10 mouse cellular contexts compared by ENCODE assay signal in genomic region chr5:31095711-31096480, GRCm38 (mm10). TPM values are rescaled to one million over a fixed set of nuclear protein-coding genes. Genes with fewer than 3 reads are reported as not detected.
A peak's percentile ranks its signal among the peaks of the same experiment; 100 is the strongest.
DNase-seq lines count a peak whose midpoint lies in the region; ATAC-seq lines count a peak whose summit lies in the region.
"Had no signal": no experiment of that assay in that cellular context is flagged by ENCODE, and none has a peak within 500 bp of the region (broad histone marks: within the 10 kb centered on the region; RNA-seq: fewer than 3 reads in every experiment).

No protein-coding gene starts in this region.

- H3K4me2 ChIP-seq in lung, embryonic 16.5 days (ENCODE audit: low read depth, low read length) = peak overlapping the region; percentile 45
- peak overlapping the region; percentile 79 for H3K4me2 ChIP-seq in embryonic facial prominence, embryonic 15.5 days (replicated peaks)
- H3K4me2 ChIP-seq in intestine, embryonic 14.5 days (ENCODE audit: low read length) = peak overlapping the region; percentile 44
- peak overlapping the region; percentile 35 for H3K4me2 ChIP-seq in neural tube, embryonic 14.5 days (ENCODE audit: low read depth, low read length)

- no peak for DNase-seq in lung, postnatal 4 days
- DNase-seq in intestine, embryonic 14.5 days (ENCODE audit: low spot score) = no peak
- no peak for DNase-seq in T-cell, adult 2 months (ENCODE audit: low spot score)
- no peak for DNase-seq in B cell, adult 2 months
- DNase-seq in lung, postnatal 14 days = no peak

- 31% methylated on average over 11 of the region's 11 CpGs for WGBS in lung, embryonic 16.5 days
- WGBS in embryonic facial prominence, embryonic 15.5 days = 24% methylated on average over 11 of the region's 11 CpGs
- WGBS in intestine, embryonic 14.5 days = 31% methylated on average over 11 of the region's 11 CpGs
- 20% methylated on average over 11 of the region's 11 CpGs for WGBS in neural tube, embryonic 14.5 days

- H3K9ac ChIP-seq in lung, embryonic 16.5 days (ENCODE audit: low read length) = peak overlapping the region; percentile 5; the same call in 1 of the 2 replicates
- H3K9ac ChIP-seq in embryonic facial prominence, embryonic 15.5 days = no peak overlapping the region
- H3K9ac ChIP-seq in intestine, embryonic 14.5 days (ENCODE audit: low read length) = no peak overlapping the region
- H3K9ac ChIP-seq in neural tube, embryonic 14.5 days (replicated peaks; ENCODE audit: low read depth, low read length) = no peak overlapping the region

- peaks cover 21% of the 10 kb centered on the region for H3K4me1 ChIP-seq in lung, embryonic 16.5 days (replicated peaks; ENCODE audit: control insufficient read depth, insufficient read depth, low read length)
- H3K4me1 ChIP-seq in embryonic facial prominence, embryonic 15.5 days = peaks cover 34% of the 10 kb centered on the region
- H3K4me1 ChIP-seq in intestine, embryonic 14.5 days (replicated peaks; ENCODE audit: control insufficient read depth, insufficient read depth, low read length) = peaks cover 16% of the 10 kb centered on the region; the same call in 1 of the 2 replicates
- peaks cover 13% of the 10 kb centered on the region for H3K4me1 ChIP-seq in neural tube, embryonic 14.5 days (ENCODE audit: control insufficient read depth, insufficient read depth, low read length)

- no peaks in the 10 kb centered on the region for H3K36me3 ChIP-seq in lung, embryonic 16.5 days (ENCODE audit: control insufficient read depth, insufficient read depth, low read length)
- no peaks in the 10 kb centered on the region for H3K36me3 ChIP-seq in embryonic facial prominence, embryonic 15.5 days
- H3K36me3 ChIP-seq in intestine, embryonic 14.5 days (ENCODE audit: control insufficient read depth, insufficient read depth, low read length) = no peaks in the 10 kb centered on the region
- no peaks in the 10 kb centered on the region for H3K36me3 ChIP-seq in neural tube, embryonic 14.5 days (ENCODE audit: control insufficient read depth, insufficient read depth, low read length)

- no peaks in the 10 kb centered on the region for H3K9me3 ChIP-seq in lung, embryonic 16.5 days (ENCODE audit: control insufficient read depth, low read length)
- H3K9me3 ChIP-seq in embryonic facial prominence, embryonic 15.5 days (replicated peaks) = no peaks in the 10 kb centered on the region
- no peaks in the 10 kb centered on the region for H3K9me3 ChIP-seq in intestine, embryonic 14.5 days (ENCODE audit: control insufficient read depth, low read length)
- H3K9me3 ChIP-seq in neural tube, embryonic 14.5 days (ENCODE audit: control insufficient read depth, low read length) = no peaks in the 10 kb centered on the region

- H3K4me3 ChIP-seq in lung, embryonic 16.5 days (ENCODE audit: low read length) = peak overlapping the region; percentile 29
- H3K4me3 ChIP-seq in embryonic facial prominence, embryonic 15.5 days (replicated peaks) = peak overlapping the region; percentile 45
- H3K4me3 ChIP-seq in intestine, embryonic 14.5 days (ENCODE audit: low read depth, low read length) = peak overlapping the region; percentile 27; the same call in 1 of the 2 replicates
- peak overlapping the region; percentile 16; the same call in 1 of the 2 replicates for H3K4me3 ChIP-seq in neural tube, embryonic 14.5 days (ENCODE audit: low read depth, low read length)

- no peak overlapping the region for H3K27ac ChIP-seq in lung, embryonic 16.5 days (ENCODE audit: low read length)
- H3K27ac ChIP-seq in embryonic facial prominence, embryonic 15.5 days (replicated peaks) = no peak overlapping the region
- no peak overlapping the region for H3K27ac ChIP-seq in intestine, embryonic 14.5 days (ENCODE audit: low read depth)
- no peak overlapping the region for H3K27ac ChIP-seq in neural tube, embryonic 14.5 days (ENCODE audit: low read depth, low read length)

- peaks cover 65% of the 10 kb centered on the region for H3K27me3 ChIP-seq in lung, embryonic 16.5 days (ENCODE audit: control insufficient read depth, insufficient read depth, low read depth, low read length)
- H3K27me3 ChIP-seq in embryonic facial prominence, embryonic 15.5 days = peaks cover 82% of the 10 kb centered on the region
- H3K27me3 ChIP-seq in intestine, embryonic 14.5 days (replicated peaks; ENCODE audit: control insufficient read depth, insufficient read depth, low read length) = peaks cover 85% of the 10 kb centered on the region
- peaks cover 44% of the 10 kb centered on the region for H3K27me3 ChIP-seq in neural tube, embryonic 14.5 days (ENCODE audit: control insufficient read depth, insufficient read depth, low read length)

- no peak for ATAC-seq in lung, embryonic 16.5 days (ENCODE audit: low read depth)
- ATAC-seq in embryonic facial prominence, embryonic 15.5 days (ENCODE audit: insufficient number of reproducible peaks, low FRiP score, low TSS enrichment, low read depth) = no peak
- ATAC-seq in intestine, embryonic 14.5 days (replicated peaks; ENCODE audit: low FRiP score, low TSS enrichment, low read depth) = no peak
- ATAC-seq in neural tube, embryonic 14.5 days (ENCODE audit: low read depth) = no peak

RNA-seq across cellular contexts. Expression of gene Dnajc5g, which starts 10.2 kb away (rescaled TPM):
- not detected in 2 replicates for polyA plus RNA-seq in lung, embryonic 16.5 days (2015; fragmentation: Nextera tagmentation; extraction: Ambion mirVana)
- polyA plus RNA-seq in embryonic facial prominence, embryonic 15.5 days (2015; fragmentation: Nextera tagmentation; extraction: Ambion mirVana) = not detected in 2 replicates
- not detected in 2 replicates for polyA plus RNA-seq in intestine, embryonic 14.5 days (2014; fragmentation: Nextera tagmentation; extraction: Ambion mirVana)
- not detected in 2 replicates for polyA plus RNA-seq in neural tube, embryonic 14.5 days (2014; fragmentation: Nextera tagmentation; extraction: Ambion mirVana)
- polyA plus RNA-seq: liver, adult 2 months; thymus, postnatal 0 days had no signal

RNA-seq across cellular contexts. Expression of gene Slc30a3, which starts 12.1 kb away (rescaled TPM):
- 0.25 and 0.54 TPM in 2 replicates for polyA plus RNA-seq in lung, embryonic 16.5 days (2015; fragmentation: Nextera tagmentation; extraction: Ambion mirVana)
- polyA plus RNA-seq in embryonic facial prominence, embryonic 15.5 days (2015; fragmentation: Nextera tagmentation; extraction: Ambion mirVana) = 0.60 and 0.92 TPM in 2 replicates
- polyA plus RNA-seq in intestine, embryonic 14.5 days (2014; fragmentation: Nextera tagmentation; extraction: Ambion mirVana) = 0.20 and 0.23 TPM in 2 replicates
- polyA plus RNA-seq in neural tube, embryonic 14.5 days (2014; fragmentation: Nextera tagmentation; extraction: Ambion mirVana) = 39.8 and 48.3 TPM in 2 replicates

RNA-seq across cellular contexts. Expression of gene Trim54, which starts 20.6 kb away (rescaled TPM):
- polyA plus RNA-seq in lung, embryonic 16.5 days (2015; fragmentation: Nextera tagmentation; extraction: Ambion mirVana) = 0.65 and 2.3 TPM in 2 replicates
- 10.2 and 13.7 TPM in 2 replicates for polyA plus RNA-seq in embryonic facial prominence, embryonic 15.5 days (2015; fragmentation: Nextera tagmentation; extraction: Ambion mirVana)
- polyA plus RNA-seq in intestine, embryonic 14.5 days (2014; fragmentation: Nextera tagmentation; extraction: Ambion mirVana) = not detected in 2 replicates
- polyA plus RNA-seq in neural tube, embryonic 14.5 days (2014; fragmentation: Nextera tagmentation; extraction: Ambion mirVana) = not detected in 2 replicates
- polyA plus RNA-seq: liver, adult 2 months had no signal

RNA-seq across cellular contexts. Expression of gene Cad, which starts 41.3 kb away (rescaled TPM):
- 19.8 and 23.7 TPM in 2 replicates for polyA plus RNA-seq in lung, embryonic 16.5 days (2015; fragmentation: Nextera tagmentation; extraction: Ambion mirVana)
- polyA plus RNA-seq in embryonic facial prominence, embryonic 15.5 days (2015; fragmentation: Nextera tagmentation; extraction: Ambion mirVana) = 23.5 and 26.4 TPM in 2 replicates
- polyA plus RNA-seq in intestine, embryonic 14.5 days (2014; fragmentation: Nextera tagmentation; extraction: Ambion mirVana) = 31.2 and 32.4 TPM in 2 replicates
- 10.4 and 10.6 TPM in 2 replicates for polyA plus RNA-seq in neural tube, embryonic 14.5 days (2014; fragmentation: Nextera tagmentation; extraction: Ambion mirVana)

RNA-seq across cellular contexts. Expression of gene Ucn, which starts 42.7 kb away (rescaled TPM):
- not detected in 2 replicates for polyA plus RNA-seq in lung, embryonic 16.5 days (2015; fragmentation: Nextera tagmentation; extraction: Ambion mirVana)
- not detected in 2 replicates for polyA plus RNA-seq in embryonic facial prominence, embryonic 15.5 days (2015; fragmentation: Nextera tagmentation; extraction: Ambion mirVana)
- not detected in 2 replicates for polyA plus RNA-seq in intestine, embryonic 14.5 days (2014; fragmentation: Nextera tagmentation; extraction: Ambion mirVana)
- not detected in 2 replicates for polyA plus RNA-seq in neural tube, embryonic 14.5 days (2014; fragmentation: Nextera tagmentation; extraction: Ambion mirVana)
- polyA plus RNA-seq: liver, adult 2 months; thymus, postnatal 0 days had no signal

Comparison
In these comparisons a context has a peak if more than half of its experiments do, and no peak if none do; other contexts are left out.
1. RNA of gene Slc30a3, which starts 12.1 kb away (polyA plus RNA-seq): 39.8 to 48.3 TPM in neural tube, embryonic 14.5 days; 0.60 to 0.92 TPM in embryonic facial prominence, embryonic 15.5 days, 0.25 to 0.54 TPM in lung, embryonic 16.5 days and 0.20 to 0.23 TPM in intestine, embryonic 14.5 days; every median in the first group is over 10 times any median in the second.
2. Peak in every context shown above with its lines, with median percentiles within 50 percentile points of each other: H3K4me2 ChIP-seq and H3K4me3 ChIP-seq.